In the genomic region with DNA sequence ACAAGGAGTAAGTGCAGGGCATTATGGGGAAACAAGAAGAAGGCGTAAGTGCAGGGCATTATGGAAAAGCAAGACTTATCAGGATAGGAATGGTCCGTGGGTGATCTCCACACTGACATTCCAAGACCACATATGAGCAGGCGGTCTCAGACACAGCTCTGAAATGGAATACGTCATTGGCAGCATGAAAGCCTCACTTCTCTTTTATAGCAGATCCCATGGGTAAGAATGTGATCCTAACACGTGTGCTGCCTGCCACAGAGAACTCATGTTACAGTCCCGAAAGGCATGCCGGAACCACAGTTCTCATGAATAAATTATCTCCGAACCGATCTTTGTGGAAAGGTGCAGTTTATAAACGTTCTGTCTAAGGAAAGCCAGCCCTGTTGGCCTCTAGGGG, we compare ENCODE assay signal across 16 mouse cellular contexts.
"Had no signal": no experiment of that assay in that cellular context is flagged by ENCODE, and none has a peak within 500 bp of the region (broad histone marks: within the 10 kb centered on the region; RNA-seq: fewer than 3 reads in every experiment).

No protein-coding gene starts in this region.

- H3K4me2 ChIP-seq: liver, embryonic 11.5 days; liver, embryonic 15.5 days; midbrain, embryonic 12.5 days had no signal

- H3K27me3 ChIP-seq: liver, embryonic 15.5 days; midbrain, embryonic 12.5 days had no signal

- H3K9ac ChIP-seq: liver, embryonic 15.5 days; midbrain, embryonic 12.5 days had no signal

- H3K4me3 ChIP-seq: liver, embryonic 15.5 days; midbrain, embryonic 12.5 days had no signal

- H3K36me3 ChIP-seq: liver, embryonic 15.5 days; midbrain, embryonic 12.5 days had no signal

- H3K4me1 ChIP-seq: midbrain, embryonic 12.5 days had no signal

- ATAC-seq: lung, postnatal 0 days had no signal

- DNase-seq: kidney, adult 2 months; kidney, postnatal 25 days; layer of hippocampus, adult 9-11 months; layer of hippocampus, postnatal 36 days; left cerebral cortex, postnatal 4 days; lung, adult 2 months; lung, postnatal 36 days; retina, postnatal 1 day; right cerebral cortex, postnatal 4 days; spleen, adult 18-20 months; thymus, adult 18-20 months; thymus, postnatal 14 days had no signal

- H3K9me3 ChIP-seq: liver, embryonic 15.5 days; midbrain, embryonic 12.5 days had no signal

- H3K27ac ChIP-seq: liver, embryonic 15.5 days; midbrain, embryonic 12.5 days had no signal
